Mouse (Mus musculus) lung, embryonic 16.5 days (tissue): ENCODE data around the gene Mvb12b. TPM values are rescaled to one million over a fixed set of nuclear protein-coding genes. Genes with fewer than 3 reads are reported as not detected.
A peak's percentile ranks its signal among the peaks of the same experiment; 100 is the strongest.

Source experiments
- ATAC-seq: fragments of 200-750 bp; cut with Nextera tagmentation; 2 replicates; pipeline ENCODE4 v1.8.0; 2017; ENCODE audit warnings: low read depth, mild to moderate bottlenecking, moderate library complexity
- H3K27ac ChIP-seq: fragments of 300-500 bp; sonication (generic); 2 replicates; pipeline ENCODE4 v1.5.1; 2014; ENCODE audit warnings: mild to moderate bottlenecking, control low read depth, low read length
- H3K27me3 ChIP-seq: fragments of 300-500 bp; sonication (generic); 2 replicates; pipeline ENCODE4 v1.6.1; 2014; ENCODE audit warnings: low read depth, low read length, mixed read lengths; ENCODE audit not compliant: control insufficient read depth, insufficient read depth
- H3K36me3 ChIP-seq: fragments of 300-500 bp; sonication (generic); 2 replicates; pipeline ENCODE4 v1.6.1; 2014; ENCODE audit warnings: low read length; ENCODE audit not compliant: control insufficient read depth, insufficient read depth
- H3K4me1 ChIP-seq: fragments of 300-500 bp; sonication (generic); replicated peaks from 2 replicates; pipeline ENCODE4 v1.6.1; 2014; ENCODE audit warnings: low read length, mixed read lengths; ENCODE audit not compliant: control insufficient read depth, insufficient read depth
- H3K4me2 ChIP-seq: fragments of 300-500 bp; sonication (generic); 2 replicates; pipeline ENCODE4 v1.6.1; 2014; ENCODE audit warnings: low read depth, low read length, control low read depth
- H3K4me3 ChIP-seq: fragments of 300-500 bp; sonication (generic); 2 replicates; pipeline ENCODE4 v1.5.1; 2014; ENCODE audit warnings: mild to moderate bottlenecking, low read length, control low read depth
- H3K9ac ChIP-seq: fragments of 300-500 bp; sonication (generic); 2 replicates; pipeline ENCODE4 v1.6.1; 2014; ENCODE audit warnings: low read length, control low read depth
- H3K9me3 ChIP-seq: fragments of 300-500 bp; sonication (generic); 2 replicates; pipeline ENCODE4 v1.6.1; 2016; ENCODE audit warnings: low read length; ENCODE audit not compliant: control insufficient read depth
- WGBS: fragments of 180-500 bp; shearing (Covaris S2); extraction: QIAGEN DNeasy Blood & Tissue Kit; methylation state at CpG from one replicate; pipeline ENCODE4 v1.1.7; 2014; 5-methylcytosine and 5-hydroxymethylcytosine counted together
- polyA plus RNA-seq: library from polyadenylated mRNA; unstranded; fragments of >200 nt; fragmentation: Nextera tagmentation; extraction: Ambion mirVana; gene quantifications from 2 replicates; pipeline ENCODE4 v1.2.1, GENCODE M21; 2015

Gene Mvb12b
- 19.2 and 21.6 TPM in 2 replicates for polyA plus RNA-seq

- Histone ChIP-seq H3K27me3 (no peaks in the 10 kb centered on the region), H3K27ac (peak within 1 kb of the TSS; percentile 89), H3K4me1 (peaks cover 25% of the 10 kb centered on the region), H3K4me2 (peak within 1 kb of the TSS; percentile 90), H3K9ac (peak within 1 kb of the TSS; percentile 100), H3K36me3 (no peaks in the 10 kb centered on the region), H3K9me3 (no peaks in the 10 kb centered on the region), H3K4me3 (peak within 1 kb of the TSS; percentile 84)
- ATAC-seq, result peak; percentile 86
- WGBS, result 0% methylated on average over 12 of the region's 67 CpGs
Measured at GRCm38 (mm10) chr2:33887328-33888099, at the start of gene Mvb12b. Gene Mvb12b, minus strand, starts transcription at chr2:33887946.

- no peak overlapping the region for H3K27ac ChIP-seq
- no peaks in the 10 kb centered on the region for H3K4me1 ChIP-seq
- no peak for ATAC-seq
- no peaks in the 10 kb centered on the region for H3K27me3 ChIP-seq
- no peak overlapping the region for H3K4me3 ChIP-seq
- no peaks in the 10 kb centered on the region for H3K9me3 ChIP-seq
- no peaks in the 10 kb centered on the region for H3K36me3 ChIP-seq
- no peak overlapping the region for H3K4me2 ChIP-seq
- no peak overlapping the region for H3K9ac ChIP-seq
- WGBS, result 46% methylated on average over 9 of the region's 9 CpGs
Measured at GRCm38 (mm10) chr2:33935756-33936155, 48.0 kb upstream of the Mvb12b start.

GRCm38 (mm10) chr2:33933606-33934510, 46.1 kb upstream of the Mvb12b start:
- H3K4me2 ChIP-seq, result no peak overlapping the region
- no peak overlapping the region for H3K27ac ChIP-seq
- 59% methylated on average over 10 of the region's 10 CpGs for WGBS
- H3K9me3 ChIP-seq, result no peaks in the 10 kb centered on the region
- H3K9ac ChIP-seq, result no peak overlapping the region
- ATAC-seq, result peak; percentile 69
- no peaks in the 10 kb centered on the region for H3K4me1 ChIP-seq
- no peak overlapping the region for H3K4me3 ChIP-seq
- no peaks in the 10 kb centered on the region for H3K27me3 ChIP-seq
- no peaks in the 10 kb centered on the region for H3K36me3 ChIP-seq

- Histone ChIP-seq H3K4me2 (no peak overlapping the region), H3K27ac (no peak overlapping the region), H3K4me3 (no peak overlapping the region), H3K9ac (no peak overlapping the region), H3K27me3 (no peaks in the 10 kb centered on the region; the same call in 1 of the 2 replicates), H3K4me1 (no peaks in the 10 kb centered on the region), H3K36me3 (no peaks in the 10 kb centered on the region), H3K9me3 (no peaks in the 10 kb centered on the region)
- 68% methylated on average over 5 of the region's 5 CpGs for WGBS
- no peak for ATAC-seq
Measured at GRCm38 (mm10) chr2:33931161-33931560, 43.4 kb upstream of the Mvb12b start.

- WGBS, result 68% methylated on average over 5 of the region's 5 CpGs
- no peak overlapping the region for H3K4me2 ChIP-seq
- H3K9ac ChIP-seq, result no peak overlapping the region
- H3K27me3 ChIP-seq, result peaks cover 3% of the 10 kb centered on the region; the same call in 1 of the 2 replicates
- no peaks in the 10 kb centered on the region for H3K36me3 ChIP-seq
- peaks cover 7% of the 10 kb centered on the region for H3K4me1 ChIP-seq
- no peak for ATAC-seq
- no peak overlapping the region for H3K4me3 ChIP-seq
- H3K9me3 ChIP-seq, result no peaks in the 10 kb centered on the region
- no peak overlapping the region for H3K27ac ChIP-seq
Measured at GRCm38 (mm10) chr2:33925288-33925687, 37.5 kb upstream of the Mvb12b start.

- no peak for ATAC-seq
- Histone ChIP-seq H3K4me2 (no peak overlapping the region), H3K4me3 (no peak overlapping the region), H3K27me3 (peaks cover 3% of the 10 kb centered on the region; the same call in 1 of the 2 replicates), H3K9ac (no peak overlapping the region), H3K9me3 (no peaks in the 10 kb centered on the region), H3K4me1 (peaks cover 14% of the 10 kb centered on the region), H3K27ac (no peak overlapping the region), H3K36me3 (no peaks in the 10 kb centered on the region)
- WGBS, result 38% methylated on average over 5 of the region's 5 CpGs
Measured at GRCm38 (mm10) chr2:33923482-33923881, 35.7 kb upstream of the Mvb12b start.

GRCm38 (mm10) chr2:33922466-33922865, 34.7 kb upstream of the Mvb12b start:
- Histone ChIP-seq H3K27ac (no peak overlapping the region), H3K9ac (no peak overlapping the region), H3K36me3 (no peaks in the 10 kb centered on the region), H3K4me2 (no peak overlapping the region), H3K9me3 (no peaks in the 10 kb centered on the region), H3K4me3 (no peak overlapping the region), H3K4me1 (peaks cover 14% of the 10 kb centered on the region), H3K27me3 (peaks cover 3% of the 10 kb centered on the region; the same call in 1 of the 2 replicates)
- no peak for ATAC-seq
- 90% methylated on average over 2 of the region's 2 CpGs for WGBS

- H3K27ac ChIP-seq, result peak overlapping the region; percentile 87
- H3K4me1 ChIP-seq, result peaks cover 16% of the 10 kb centered on the region
- H3K9ac ChIP-seq, result peak overlapping the region; percentile 42
- H3K4me2 ChIP-seq, result peak overlapping the region; percentile 1
- 0 out of 2 replicates have a peak, but pooled peaks cover 3% of the 10 kb centered on the region for H3K27me3 ChIP-seq
- no peaks in the 10 kb centered on the region for H3K36me3 ChIP-seq
- peak; percentile 93 for ATAC-seq
- no peak overlapping the region for H3K4me3 ChIP-seq
- 28% methylated on average over 22 of the region's 22 CpGs for WGBS
- H3K9me3 ChIP-seq, result no peaks in the 10 kb centered on the region
Measured at GRCm38 (mm10) chr2:33919934-33920615, 32.3 kb upstream of the Mvb12b start.
